Mouse (Mus musculus): ENCODE results near the gene Phka2. TPM values are rescaled to one million over a fixed set of nuclear protein-coding genes. Genes with fewer than 3 reads are reported as not detected.

Gene Phka2
- polyA plus RNA-seq, 1 experiment from 2014 or later: 9.5 TPM

- H3K27ac ChIP-seq (ENCODE audit: low read depth): no peak overlapping the region
- H3K36me3 ChIP-seq (replicated peaks; ENCODE audit: insufficient read depth, low read length): no peaks in the 10 kb centered on the region
- H3K4me1 ChIP-seq (ENCODE audit: insufficient read depth): no peaks in the 10 kb centered on the region
- TF ChIP-seq EP300 (IDR thresholded peaks at IDR 0.05; ENCODE audit: low read depth) (no peak), CTCF (IDR thresholded peaks at IDR 0.05; ENCODE audit: low read depth) (no peak)
- H3K27me3 ChIP-seq (ENCODE audit: insufficient read depth, low read length): no peaks in the 10 kb centered on the region
- no peak overlapping the region for H3K4me2 ChIP-seq (ENCODE audit: low read depth, low read length)
- WGBS (ENCODE audit: insufficient replicate concordance): 66% methylated on average over 2 of the region's 2 CpGs
- no peak for ATAC-seq
- no peak for DNase-seq
- H3K9me3 ChIP-seq (ENCODE audit: low read length): no peaks in the 10 kb centered on the region
- no peak overlapping the region for H3K4me3 ChIP-seq (ENCODE audit: low read depth, low read length)
- no peak overlapping the region for H3K9ac ChIP-seq (replicated peaks)
These were observed 101.3 kb downstream of the Phka2 start for GRCm38 (mm10) chrX:160603316-160603715.

DNA sequence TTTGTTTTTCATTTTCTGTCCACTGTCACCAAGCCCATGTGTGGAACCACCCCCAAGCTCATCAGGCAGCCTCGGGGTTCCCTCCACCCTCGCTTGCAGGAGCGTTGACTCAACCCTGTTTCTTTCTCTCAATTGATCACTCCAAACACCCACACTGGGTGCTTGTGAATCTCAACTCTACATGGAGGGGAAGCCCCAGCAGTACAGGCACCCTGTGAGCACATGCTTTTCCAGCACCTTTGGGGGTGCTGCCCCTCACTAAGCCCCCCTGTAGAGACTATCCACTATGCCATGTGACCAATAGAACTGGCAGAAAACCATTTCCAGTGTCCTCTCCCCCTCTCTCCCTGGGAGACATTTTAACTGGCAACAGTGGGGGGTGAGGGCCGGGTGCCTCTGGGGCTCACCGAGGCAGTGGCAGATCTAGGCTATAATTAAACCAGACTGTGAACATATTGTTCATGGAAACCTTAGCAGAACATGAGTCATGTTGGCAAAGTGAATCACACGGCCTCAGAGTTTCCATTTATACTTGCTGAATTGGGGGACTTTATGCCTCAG, 102.1 kb downstream of the Phka2 start:
- no peak overlapping the region for H3K9ac ChIP-seq (replicated peaks)
- no peak overlapping the region for H3K4me2 ChIP-seq (ENCODE audit: low read depth, low read length)
- H3K4me1 ChIP-seq (ENCODE audit: insufficient read depth): no peaks in the 10 kb centered on the region
- no peaks in the 10 kb centered on the region for H3K9me3 ChIP-seq (ENCODE audit: low read length)
- no peaks in the 10 kb centered on the region for H3K27me3 ChIP-seq (ENCODE audit: insufficient read depth, low read length)
- TF ChIP-seq EP300 (IDR thresholded peaks at IDR 0.05; ENCODE audit: low read depth) (no peak), CTCF (IDR thresholded peaks at IDR 0.05; ENCODE audit: low read depth) (no peak)
- WGBS (ENCODE audit: insufficient replicate concordance): 55% methylated on average over 6 of the region's 6 CpGs
- no peaks in the 10 kb centered on the region for H3K36me3 ChIP-seq (replicated peaks; ENCODE audit: insufficient read depth, low read length)
- no peak for ATAC-seq
- no peak for DNase-seq
- H3K27ac ChIP-seq (ENCODE audit: low read depth): no peak overlapping the region
- H3K4me3 ChIP-seq (ENCODE audit: low read depth, low read length): no peak overlapping the region

- no peak overlapping the region for H3K27ac ChIP-seq (ENCODE audit: low read depth)
- no peaks in the 10 kb centered on the region for H3K36me3 ChIP-seq (replicated peaks; ENCODE audit: insufficient read depth, low read length)
- no peaks in the 10 kb centered on the region for H3K4me1 ChIP-seq (ENCODE audit: insufficient read depth)
- ATAC-seq: no peak
- TF ChIP-seq CTCF (IDR thresholded peaks at IDR 0.05; ENCODE audit: low read depth): peak; percentile 68
- TF ChIP-seq EP300 (IDR thresholded peaks at IDR 0.05; ENCODE audit: low read depth): no peak
- no peaks in the 10 kb centered on the region for H3K27me3 ChIP-seq (ENCODE audit: insufficient read depth, low read length)
- H3K9ac ChIP-seq (replicated peaks): no peak overlapping the region
- peak; percentile 47 for DNase-seq
- H3K9me3 ChIP-seq (ENCODE audit: low read length): no peaks in the 10 kb centered on the region
- no peak overlapping the region for H3K4me2 ChIP-seq (ENCODE audit: low read depth, low read length)
- WGBS (ENCODE audit: insufficient replicate concordance): 23% methylated on average over 3 of the region's 3 CpGs
- H3K4me3 ChIP-seq (ENCODE audit: low read depth, low read length): no peak overlapping the region
These were observed 107.9 kb downstream of the Phka2 start for GRCm38 (mm10) chrX:160609849-160610248.

DNA sequence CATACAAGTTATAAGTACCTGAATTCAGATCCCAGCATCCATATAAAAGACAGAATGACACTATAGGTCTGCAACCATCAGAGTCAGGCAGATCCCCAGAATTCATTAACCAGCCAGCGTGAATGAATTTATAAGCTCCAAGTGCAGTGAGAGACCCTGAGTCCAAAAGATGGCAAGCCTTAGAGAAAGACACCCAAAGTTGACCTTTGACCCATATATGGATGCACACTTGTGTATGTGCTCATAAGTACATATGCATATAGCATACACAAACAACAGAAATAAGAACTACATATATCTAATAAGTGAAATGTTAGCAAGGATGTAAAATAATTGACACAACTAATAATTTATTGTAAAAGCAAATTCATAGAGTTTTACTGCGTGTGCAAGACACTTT, 108.5 kb downstream of the Phka2 start:
- no peak for DNase-seq
- H3K36me3 ChIP-seq (replicated peaks; ENCODE audit: insufficient read depth, low read length): no peaks in the 10 kb centered on the region
- 77% methylated on average over 2 of the region's 2 CpGs for WGBS (ENCODE audit: insufficient replicate concordance)
- H3K4me1 ChIP-seq (ENCODE audit: insufficient read depth): no peaks in the 10 kb centered on the region
- H3K27ac ChIP-seq (ENCODE audit: low read depth): no peak overlapping the region
- no peak overlapping the region for H3K4me2 ChIP-seq (ENCODE audit: low read depth, low read length)
- H3K9me3 ChIP-seq (ENCODE audit: low read length): no peaks in the 10 kb centered on the region
- no peaks in the 10 kb centered on the region for H3K27me3 ChIP-seq (ENCODE audit: insufficient read depth, low read length)
- TF ChIP-seq CTCF (IDR thresholded peaks at IDR 0.05; ENCODE audit: low read depth) (no peak), EP300 (IDR thresholded peaks at IDR 0.05; ENCODE audit: low read depth) (no peak)
- no peak overlapping the region for H3K9ac ChIP-seq (replicated peaks)
- no peak overlapping the region for H3K4me3 ChIP-seq (ENCODE audit: low read depth, low read length)
- no peak for ATAC-seq

DNA sequence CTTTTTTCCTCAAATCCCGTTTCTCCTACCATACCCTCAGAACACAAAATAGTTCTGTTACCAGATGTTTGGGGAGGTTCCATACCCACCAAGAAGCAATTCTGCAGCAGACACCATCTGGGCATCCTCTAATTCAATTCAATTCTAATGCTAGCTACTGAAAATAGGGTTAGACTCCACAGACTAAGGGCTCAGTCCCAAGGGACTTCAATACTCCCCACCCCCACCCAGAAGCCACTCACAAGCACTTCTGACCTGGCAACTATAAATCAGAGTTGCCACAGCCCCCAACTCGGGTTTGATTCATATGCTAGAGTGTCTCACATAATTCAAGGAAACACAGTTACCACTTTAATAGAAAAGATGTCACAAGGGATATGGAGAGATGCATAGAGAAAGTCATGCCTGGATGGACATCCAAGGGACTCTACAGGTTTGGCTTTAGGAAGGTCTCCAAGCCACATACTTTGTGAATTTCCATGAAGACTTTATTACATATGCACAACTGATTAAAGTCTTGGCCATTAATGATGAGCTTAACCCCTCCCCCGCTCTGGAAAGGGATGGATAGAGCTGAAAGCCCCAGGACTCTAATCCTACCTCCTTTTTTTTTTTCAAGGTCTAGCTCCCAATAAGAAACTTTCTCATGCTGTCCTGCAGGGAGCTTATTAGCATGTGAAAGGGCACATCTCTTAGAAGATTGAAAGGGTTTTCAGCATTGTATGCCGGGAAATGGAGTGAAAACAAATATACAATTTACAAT, 109.1 kb downstream of the Phka2 start:
- TF ChIP-seq CTCF (IDR thresholded peaks at IDR 0.05; ENCODE audit: low read depth) (no peak), EP300 (IDR thresholded peaks at IDR 0.05; ENCODE audit: low read depth) (no peak)
- H3K9ac ChIP-seq (replicated peaks): no peak overlapping the region
- no peaks in the 10 kb centered on the region for H3K9me3 ChIP-seq (ENCODE audit: low read length)
- no peak overlapping the region for H3K27ac ChIP-seq (ENCODE audit: low read depth)
- H3K36me3 ChIP-seq (replicated peaks; ENCODE audit: insufficient read depth, low read length): no peaks in the 10 kb centered on the region
- H3K4me2 ChIP-seq (ENCODE audit: low read depth, low read length): no peak overlapping the region
- ATAC-seq: no peak
- no peaks in the 10 kb centered on the region for H3K27me3 ChIP-seq (ENCODE audit: insufficient read depth, low read length)
- WGBS (ENCODE audit: insufficient replicate concordance): 55% methylated on average over 4 of the region's 4 CpGs
- no peak overlapping the region for H3K4me3 ChIP-seq (ENCODE audit: low read depth, low read length)
- no peak for DNase-seq
- H3K4me1 ChIP-seq (ENCODE audit: insufficient read depth): no peaks in the 10 kb centered on the region

Other genes with a start within 250 kb of the Phka2 start
- 2.9 and 3.8 TPM in 2 replicates for gene Adgrg2, start 111.5 kb upstream of the Phka2 start, polyA plus RNA-seq (2015; fragmentation: Nextera tagmentation; extraction: Ambion mirVana)
- not detected in 2 replicates for gene Ppef1, start 233.6 kb downstream of the Phka2 start, polyA plus RNA-seq (2015; fragmentation: Nextera tagmentation; extraction: Ambion mirVana)